Mouse (Mus musculus): ENCODE data around the gene Crabp2. TPM values are rescaled to one million over a fixed set of nuclear protein-coding genes. Genes with fewer than 3 reads are reported as not detected.

Gene Crabp2
- polyA plus RNA-seq, 1 experiment from 2014 or later: 35.9 TPM

DNA sequence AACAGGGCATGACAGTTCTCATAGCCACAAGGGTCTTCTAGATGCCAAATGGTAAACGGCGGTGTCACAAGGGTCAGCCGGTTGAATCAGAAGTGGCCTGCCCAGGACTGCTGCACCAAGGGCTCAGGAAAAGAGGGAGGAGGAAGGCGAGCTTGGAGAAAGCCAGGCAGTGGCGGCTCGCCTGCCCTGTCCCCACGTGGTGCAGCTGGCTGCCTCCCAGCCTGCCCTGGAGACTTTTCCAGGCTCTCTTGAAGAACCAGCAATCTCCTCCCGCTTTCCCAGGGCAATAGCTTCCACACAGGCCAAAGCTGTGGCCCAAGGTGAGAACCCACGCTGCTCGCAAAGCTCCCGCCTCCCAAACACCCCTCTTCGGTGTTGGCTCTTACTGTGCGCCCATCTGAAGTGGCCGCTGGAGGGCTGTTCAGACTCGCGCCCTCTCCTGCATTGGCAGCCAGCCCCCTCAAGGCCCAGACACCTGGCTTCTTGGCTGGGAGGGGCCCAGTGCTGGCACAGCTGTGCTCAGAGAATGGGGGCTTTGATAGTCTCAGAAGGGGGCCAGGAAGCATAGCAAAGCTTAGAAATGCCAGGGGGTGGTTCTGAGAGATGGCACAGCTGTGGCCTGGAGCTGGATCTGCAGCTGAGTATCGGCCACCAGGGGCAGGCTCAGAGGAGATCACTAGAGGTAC, 54.0 kb downstream of the Crabp2 start:
- 4% methylated on average over 16 of the region's 17 CpGs for WGBS
- Histone ChIP-seq H3K4me2 (ENCODE audit: low read length) (peak overlapping the region; percentile 21; the same call in 1 of the 2 replicates), H3K9me3 (replicated peaks; ENCODE audit: control insufficient read depth, low read length) (no peaks in the 10 kb centered on the region), H3K9ac (ENCODE audit: low read length) (no peak overlapping the region), H3K36me3 (ENCODE audit: control insufficient read depth, insufficient read depth, low read length) (no peaks in the 10 kb centered on the region), H3K27ac (ENCODE audit: low read depth, low read length) (0 out of 2 replicates have a peak overlapping the region, but pooled peaks have one; percentile 36), H3K4me1 (ENCODE audit: control insufficient read depth, insufficient read depth, low read length) (peaks cover 13% of the 10 kb centered on the region), H3K27me3 (replicated peaks; ENCODE audit: control insufficient read depth, insufficient read depth, low read length) (peaks cover 54% of the 10 kb centered on the region), H3K4me3 (ENCODE audit: low read depth, low read length) (no peak overlapping the region)
- ATAC-seq (peak; percentile 62), DNase-seq (ENCODE audit: low spot score) (peak; percentile 52)

Other genes starting within 250 kb of the Crabp2 start
- gene Lrrc71, start 200.0 kb upstream of the Crabp2 start, polyA plus RNA-seq (2014; fragmentation: Nextera tagmentation; extraction: Ambion mirVana): 0.13 and 0.62 TPM in 2 replicates
- gene Ntrk1, start 153.5 kb upstream of the Crabp2 start, polyA plus RNA-seq (2014; fragmentation: Nextera tagmentation; extraction: Ambion mirVana): 0.74 and 0.94 TPM in 2 replicates
- 0.62 and 0.66 TPM in 2 replicates for gene Insrr, start 151.7 kb upstream of the Crabp2 start, polyA plus RNA-seq (2014; fragmentation: Nextera tagmentation; extraction: Ambion mirVana)
- gene Pear1, start 124.4 kb upstream of the Crabp2 start, polyA plus RNA-seq (2014; fragmentation: Nextera tagmentation; extraction: Ambion mirVana): 5.2 and 6.0 TPM in 2 replicates
- gene Sh2d2a, start 101.9 kb upstream of the Crabp2 start, polyA plus RNA-seq (2014; fragmentation: Nextera tagmentation; extraction: Ambion mirVana): not detected in 2 replicates
- gene Prcc, start 63.1 kb upstream of the Crabp2 start, polyA plus RNA-seq (2014; fragmentation: Nextera tagmentation; extraction: Ambion mirVana): 16.1 and 18.5 TPM in 2 replicates
- gene Hdgf, start 42.3 kb upstream of the Crabp2 start, polyA plus RNA-seq (2014; fragmentation: Nextera tagmentation; extraction: Ambion mirVana): 99.1 and 137 TPM in 2 replicates
- 69.5 and 71.2 TPM in 2 replicates for gene Mrpl24, start 29.2 kb upstream of the Crabp2 start, polyA plus RNA-seq (2014; fragmentation: Nextera tagmentation; extraction: Ambion mirVana)
- 17.9 and 20.0 TPM in 2 replicates for gene Isg20l2, start 18.4 kb upstream of the Crabp2 start, polyA plus RNA-seq (2014; fragmentation: Nextera tagmentation; extraction: Ambion mirVana)
- 15.6 and 20.2 TPM in 2 replicates for gene Rrnad1, start 17.9 kb upstream of the Crabp2 start, polyA plus RNA-seq (2014; fragmentation: Nextera tagmentation; extraction: Ambion mirVana)
- 23.1 and 27.8 TPM in 2 replicates for gene Nes, start 22.4 kb downstream of the Crabp2 start, polyA plus RNA-seq (2014; fragmentation: Nextera tagmentation; extraction: Ambion mirVana)
- gene Bcan, start 51.6 kb downstream of the Crabp2 start, polyA plus RNA-seq (2014; fragmentation: Nextera tagmentation; extraction: Ambion mirVana): 13.5 and 21.9 TPM in 2 replicates
- gene Hapln2, start 78.9 kb downstream of the Crabp2 start, polyA plus RNA-seq (2014; fragmentation: Nextera tagmentation; extraction: Ambion mirVana): 0.52 TPM in 1 of 2 replicates, not detected in the other
- gene Gpatch4, start 94.4 kb downstream of the Crabp2 start, polyA plus RNA-seq (2014; fragmentation: Nextera tagmentation; extraction: Ambion mirVana): 22.9 and 25.2 TPM in 2 replicates
- 171 and 192 TPM in 2 replicates for gene Naxe, start 109.8 kb downstream of the Crabp2 start, polyA plus RNA-seq (2014; fragmentation: Nextera tagmentation; extraction: Ambion mirVana)
- not detected in 2 replicates for gene Ttc24, start 129.6 kb downstream of the Crabp2 start, polyA plus RNA-seq (2014; fragmentation: Nextera tagmentation; extraction: Ambion mirVana)
- gene Iqgap3, start 133.3 kb downstream of the Crabp2 start, polyA plus RNA-seq (2014; fragmentation: Nextera tagmentation; extraction: Ambion mirVana): 7.6 and 8.1 TPM in 2 replicates
- gene Mef2d, start 193.7 kb downstream of the Crabp2 start, polyA plus RNA-seq (2014; fragmentation: Nextera tagmentation; extraction: Ambion mirVana): 17.3 and 20.4 TPM in 2 replicates

Measured in forebrain, embryonic 14.5 days (tissue).